Mouse (Mus musculus): ENCODE results near the gene Phox2b.

Phox2b gene

DNA sequence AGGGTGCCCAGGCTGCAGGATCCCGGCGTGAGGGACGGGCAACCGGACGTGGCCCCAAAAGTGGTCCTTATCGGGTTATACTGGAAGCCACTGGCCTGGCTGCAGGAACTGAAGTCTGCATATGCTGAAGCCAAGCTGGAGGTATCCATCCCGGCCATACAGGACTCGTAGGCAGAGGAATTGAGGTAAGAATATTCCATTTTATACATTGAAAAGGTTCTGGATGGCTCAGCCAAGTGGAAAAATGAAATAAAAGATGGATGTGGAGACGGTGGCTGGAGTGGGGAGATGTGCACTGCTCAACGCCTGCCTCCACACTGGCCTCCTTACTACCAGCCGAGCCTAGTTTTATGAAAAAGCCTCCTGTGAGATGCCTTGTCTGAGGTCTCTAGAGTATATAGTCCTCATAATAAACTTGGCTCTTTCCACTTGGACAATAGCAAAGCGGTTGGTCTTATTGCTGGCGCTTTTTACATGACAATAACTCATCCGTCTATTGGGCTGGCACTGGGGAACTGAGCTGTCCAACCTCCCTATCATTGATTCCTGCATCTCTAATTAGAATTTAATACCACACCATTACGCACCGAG lies at the start of gene Phox2b:
Phox2b (minus strand) TSS at position 569 of the 591 bp plus-strand sequence.
- DNase-seq (ENCODE audit: low spot score) = peak; percentile 12

DNA sequence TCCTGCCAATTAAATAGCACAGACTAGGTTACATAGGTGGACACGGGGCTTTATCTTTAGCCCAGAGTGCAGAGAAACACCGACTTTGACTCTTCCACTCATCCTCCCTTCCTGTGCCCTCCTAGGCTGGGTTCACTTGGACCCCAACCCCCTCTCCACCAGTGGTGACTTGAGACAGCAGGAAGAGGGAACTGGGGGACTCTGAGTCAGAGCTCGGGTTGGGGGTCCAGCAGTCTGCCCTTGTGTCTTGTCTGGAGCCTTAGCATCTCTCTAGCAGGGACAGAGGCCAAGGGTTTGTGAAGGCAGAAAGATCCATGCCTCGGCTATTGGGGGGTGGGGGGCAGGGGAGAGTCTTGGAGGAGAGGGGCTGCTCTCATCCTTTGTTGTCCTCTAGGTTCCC lies 43.5 kb upstream of the Phox2b start:
- no peak for DNase-seq (ENCODE audit: low spot score)

DNA sequence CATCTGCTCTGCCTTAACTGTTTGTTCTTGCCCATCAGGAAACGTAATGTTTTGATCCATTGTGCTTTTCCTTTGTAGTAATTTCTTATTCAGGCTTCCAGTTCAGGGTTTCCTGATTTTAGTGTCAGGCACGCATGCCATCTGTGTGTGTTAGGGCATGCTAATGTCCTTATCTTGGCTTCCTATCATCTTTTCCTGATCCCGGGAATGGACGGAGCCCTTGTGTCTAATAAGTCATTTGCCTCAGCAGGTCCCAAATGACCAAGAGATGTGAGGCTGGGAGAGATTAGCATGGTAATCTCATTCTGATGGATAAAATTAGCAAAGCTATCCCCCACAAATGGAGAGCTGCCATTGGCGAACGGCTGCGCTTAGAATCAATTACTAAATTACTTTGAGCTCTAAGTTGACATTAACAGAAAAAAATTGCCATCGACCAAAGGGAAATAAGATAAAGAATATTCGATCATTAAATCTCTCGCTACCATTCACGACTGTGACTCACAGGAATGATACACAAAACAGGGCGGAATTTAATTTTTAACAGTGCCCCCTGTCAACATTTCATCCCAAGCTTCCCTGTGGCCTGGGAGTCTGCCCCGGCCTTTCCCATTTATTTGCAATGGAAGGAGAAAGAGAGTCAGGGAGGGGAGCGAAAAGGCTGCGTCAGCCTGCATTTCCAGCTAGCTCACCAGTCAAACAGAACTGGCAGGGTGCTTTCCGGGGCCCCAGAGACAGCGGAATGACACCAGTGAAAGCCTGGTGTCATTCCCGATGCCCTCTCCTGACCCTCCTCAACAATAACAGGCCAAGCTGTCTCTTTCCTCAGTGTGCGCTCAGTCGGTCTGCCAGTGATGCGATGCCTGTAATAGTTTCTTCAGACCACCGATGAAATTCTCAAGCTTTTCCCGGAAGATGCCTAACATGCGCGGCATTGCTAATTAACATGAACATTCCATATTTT lies 40.2 kb upstream of the Phox2b start:
- no peak for DNase-seq (ENCODE audit: low spot score)

DNA sequence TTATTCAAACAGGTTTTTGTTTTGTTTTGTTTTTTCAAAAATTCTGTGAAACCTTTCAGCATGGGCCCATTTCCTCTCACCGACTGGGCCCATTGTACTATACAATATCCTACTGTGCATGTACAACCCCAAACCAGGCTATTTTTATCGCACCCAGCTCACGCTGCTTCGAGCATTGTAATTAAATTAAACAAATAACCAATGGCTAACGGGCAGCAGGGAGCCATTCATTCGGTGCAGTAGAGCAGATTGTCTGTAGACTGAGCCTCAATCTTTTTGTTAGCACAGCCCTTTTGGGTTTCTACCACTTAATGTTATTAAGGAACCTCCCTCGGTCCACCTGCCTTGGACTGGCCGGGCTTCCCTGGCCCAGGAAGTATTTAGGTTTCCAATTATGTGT lies 39.5 kb upstream of the Phox2b start:
- DNase-seq (ENCODE audit: low spot score) = no peak

DNA sequence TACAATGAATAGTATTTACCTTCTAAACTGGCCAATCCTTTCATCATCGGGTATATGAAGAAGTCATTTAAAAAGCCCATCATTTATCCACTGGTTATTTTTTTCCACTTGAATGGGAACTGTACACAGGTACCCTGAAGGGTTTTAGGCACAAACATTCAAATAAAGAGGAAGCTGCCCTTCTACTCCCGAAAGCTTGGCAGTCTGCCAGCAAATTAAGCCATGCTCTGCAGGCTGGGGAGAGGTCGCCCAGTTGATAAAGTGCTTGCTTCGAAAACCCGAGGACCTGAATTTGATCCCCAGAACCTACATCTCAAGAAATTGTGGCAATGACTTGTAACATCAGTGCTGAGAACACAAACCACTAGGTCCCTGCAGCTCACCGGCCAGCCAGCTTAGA lies 35.6 kb upstream of the Phox2b start:
- no peak for DNase-seq (ENCODE audit: low spot score)

DNA sequence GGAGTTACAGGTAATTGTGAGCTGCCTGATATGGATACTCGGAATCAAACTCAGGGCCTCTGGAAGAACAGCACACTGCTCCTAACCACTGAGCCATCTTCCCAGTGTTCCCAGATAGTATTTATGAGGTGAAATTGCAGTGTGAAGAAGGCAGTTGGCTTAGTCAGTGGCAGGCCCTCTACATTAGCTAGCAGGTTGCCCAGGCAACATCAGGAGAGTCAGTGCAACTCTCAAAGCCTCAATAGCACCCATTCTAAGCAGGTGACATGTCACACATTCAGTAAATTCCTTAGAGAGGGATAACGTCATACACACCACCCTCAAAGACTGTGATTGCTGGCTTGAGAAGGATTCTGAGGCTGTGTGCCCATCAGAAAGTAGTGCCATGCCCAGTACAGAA lies 32.6 kb upstream of the Phox2b start:
- no peak for DNase-seq (ENCODE audit: low spot score)

DNA sequence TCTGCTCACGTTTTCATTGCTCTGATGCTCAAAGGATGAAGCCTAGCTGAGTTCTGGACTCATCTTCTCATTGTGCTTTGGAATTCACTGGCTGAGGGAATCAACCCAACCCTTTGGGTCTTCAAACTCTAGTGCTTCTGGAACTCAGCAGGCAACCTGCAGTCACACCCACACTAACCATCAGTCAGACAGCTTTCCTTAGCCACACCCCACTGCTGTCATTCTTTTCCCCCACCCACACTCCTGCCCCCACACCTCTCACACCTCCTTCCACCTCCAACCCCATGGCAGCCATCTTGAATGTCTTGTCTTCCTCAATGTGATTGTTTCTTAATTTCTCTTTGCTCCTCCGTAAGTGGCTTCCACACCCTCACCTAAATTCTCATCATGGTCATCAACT lies 7.2 kb upstream of the Phox2b start:
- no peak for DNase-seq (ENCODE audit: low spot score)

DNA sequence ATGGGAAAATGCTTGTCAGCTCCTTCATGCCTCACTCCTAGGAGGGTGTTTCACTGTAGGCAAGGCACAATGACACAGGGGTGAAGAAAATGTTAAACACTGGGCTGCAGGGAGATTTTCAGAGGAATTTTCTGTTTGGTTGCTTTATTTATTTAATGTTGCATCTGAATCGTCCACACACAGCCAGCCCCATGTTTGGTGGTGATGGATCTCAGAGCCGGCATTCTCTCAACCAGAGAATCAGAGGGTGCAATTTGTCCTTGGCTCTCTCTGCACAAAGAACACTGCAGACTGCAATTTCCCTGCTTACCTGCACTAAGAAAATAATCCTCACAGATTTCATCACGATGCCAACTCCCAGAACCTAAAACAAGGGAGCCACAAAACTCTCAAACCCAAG lies 3.9 kb upstream of the Phox2b start:
- no peak for DNase-seq (ENCODE audit: low spot score)

DNA sequence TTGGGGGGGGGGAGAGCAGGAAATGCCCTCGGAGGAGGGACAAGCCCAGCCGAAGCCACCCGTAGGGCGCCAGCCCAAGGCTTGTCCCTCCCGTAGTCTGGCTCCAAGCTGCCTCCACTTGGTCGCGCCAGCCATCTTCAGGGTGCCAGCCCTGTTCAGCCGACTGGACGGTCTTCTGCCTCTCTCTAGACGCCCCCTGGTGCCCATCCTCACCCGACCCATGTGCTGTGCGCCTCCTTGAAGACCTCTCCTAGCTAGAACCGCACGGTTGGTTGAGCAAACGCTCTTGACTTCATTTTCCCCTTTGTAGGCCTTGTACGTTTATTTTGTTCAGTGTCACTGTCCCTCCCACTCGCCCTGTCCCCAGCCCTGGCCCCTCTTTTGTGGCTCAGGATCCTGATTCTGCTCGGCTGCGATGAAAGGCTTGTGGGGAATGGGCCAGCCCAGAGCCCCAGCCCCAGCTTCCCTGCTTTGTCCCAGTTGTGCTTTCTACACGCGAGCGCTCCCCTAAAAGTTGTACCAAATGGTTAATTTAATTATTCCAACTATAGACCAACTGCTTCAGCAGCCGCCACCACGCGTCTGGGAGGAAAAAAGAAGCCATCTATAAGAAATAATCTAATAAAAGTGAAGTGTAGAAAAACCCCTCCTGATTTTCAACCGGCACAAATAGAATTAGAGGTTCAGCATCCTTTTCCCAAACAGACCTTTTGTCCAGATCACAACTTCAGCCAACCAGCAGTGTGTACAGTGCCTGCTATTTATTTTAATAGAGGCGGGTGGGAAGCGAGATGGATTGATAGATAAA lies 2.9 kb upstream of the Phox2b start:
- peak; percentile 22 for DNase-seq (ENCODE audit: low spot score)

DNA sequence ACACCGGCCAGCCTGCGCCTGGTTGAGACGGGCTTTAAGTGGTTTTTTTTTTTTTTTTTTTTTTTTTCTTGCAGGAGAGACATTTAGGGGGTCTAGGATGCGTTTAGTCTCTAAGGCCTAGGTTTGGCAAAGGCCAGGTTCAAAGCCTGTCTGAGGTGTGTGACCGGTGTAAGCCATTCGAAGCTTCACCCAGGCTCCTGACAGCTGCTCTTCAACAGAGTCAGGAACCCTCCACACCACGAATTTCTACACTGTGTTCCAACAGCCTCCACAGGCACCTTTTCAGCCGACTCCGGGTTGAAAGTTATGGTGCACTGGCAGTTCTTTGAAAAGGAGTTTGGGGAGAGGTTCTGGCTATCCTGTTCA lies 2.3 kb upstream of the Phox2b start:
- no peak for DNase-seq (ENCODE audit: low spot score)

DNA sequence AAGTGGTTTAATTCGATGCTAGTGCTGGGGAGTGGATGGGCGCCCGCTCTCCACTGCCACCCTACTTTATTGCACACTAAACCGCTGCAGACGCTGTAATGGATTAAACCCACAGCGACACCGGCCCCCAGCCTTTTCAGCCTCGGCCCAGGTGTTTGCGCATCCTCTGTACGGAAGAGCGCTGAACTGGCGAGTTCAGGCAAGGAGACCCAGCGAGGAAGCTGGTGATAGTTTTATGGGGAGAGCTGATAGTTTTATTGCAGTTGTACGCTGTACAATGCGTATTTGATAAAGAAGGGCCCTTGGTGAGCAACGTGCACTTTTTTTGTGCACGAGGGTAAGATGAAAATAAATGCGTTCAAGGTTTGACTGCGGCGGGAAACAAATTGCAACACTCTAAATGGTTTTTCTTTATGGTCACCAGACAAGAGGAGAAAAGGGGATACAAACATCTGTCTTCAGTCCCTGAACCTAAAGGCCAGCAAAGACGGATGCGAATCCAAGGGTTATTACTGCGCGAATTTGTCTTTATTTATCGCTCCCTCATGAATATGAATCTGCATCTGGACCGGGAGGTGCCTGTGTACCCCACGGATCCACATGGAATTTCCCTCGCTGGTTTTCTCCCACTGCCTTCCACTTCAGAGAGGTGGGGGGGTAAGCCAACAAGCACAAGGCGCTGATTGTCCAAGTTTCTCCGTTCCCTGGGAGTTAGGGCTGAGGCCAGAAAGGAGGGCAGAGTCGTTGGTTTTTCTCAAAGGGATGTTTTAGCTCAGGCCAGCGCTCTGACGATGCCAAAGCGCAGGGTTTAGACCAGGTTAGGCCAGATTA lies 1.7 kb upstream of the Phox2b start:
- no peak for DNase-seq (ENCODE audit: low spot score)

DNA sequence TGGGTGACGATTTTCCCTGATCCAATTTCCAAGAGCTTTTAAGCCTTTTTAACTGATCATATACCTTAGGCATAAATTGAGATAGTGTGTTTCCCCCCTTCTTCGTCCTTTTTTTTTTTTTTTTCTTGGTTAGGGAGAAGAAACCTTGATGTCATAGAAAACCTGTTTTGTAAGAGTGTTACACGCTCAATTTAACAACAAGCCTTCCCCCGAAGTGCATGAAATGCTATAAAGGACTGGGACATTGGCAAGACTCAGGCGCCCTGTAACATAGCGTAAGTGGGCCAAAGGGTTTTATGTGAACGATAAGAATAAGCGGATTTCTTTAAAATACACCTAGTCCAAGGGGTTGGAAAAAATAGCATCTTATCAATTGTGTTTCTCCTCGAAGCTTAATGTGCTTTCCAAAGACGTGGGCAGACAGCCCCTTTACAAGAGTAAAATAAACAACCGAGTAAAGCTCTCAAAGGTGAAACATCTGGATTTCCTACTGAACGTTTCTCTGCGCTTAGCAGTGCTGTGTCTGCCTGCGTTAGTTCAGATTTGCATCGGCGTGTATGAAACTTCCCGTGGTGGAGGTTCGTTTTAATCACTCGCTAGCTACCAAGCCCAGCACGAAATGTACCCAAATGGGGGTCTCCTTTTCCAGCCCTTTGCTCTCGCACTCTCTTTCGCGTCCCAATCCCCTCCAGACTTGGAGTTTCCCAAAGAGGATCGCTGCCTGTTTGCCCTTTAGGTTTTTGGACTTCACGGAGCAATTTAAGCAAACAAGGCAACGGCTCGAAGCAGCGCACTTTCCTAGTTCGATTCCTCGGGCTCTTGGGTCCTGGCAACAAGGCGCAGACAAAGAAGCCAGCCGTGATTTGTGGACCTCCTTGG lies 531 bp upstream of the Phox2b start:
- DNase-seq (ENCODE audit: low spot score) = peak; percentile 17

DNA sequence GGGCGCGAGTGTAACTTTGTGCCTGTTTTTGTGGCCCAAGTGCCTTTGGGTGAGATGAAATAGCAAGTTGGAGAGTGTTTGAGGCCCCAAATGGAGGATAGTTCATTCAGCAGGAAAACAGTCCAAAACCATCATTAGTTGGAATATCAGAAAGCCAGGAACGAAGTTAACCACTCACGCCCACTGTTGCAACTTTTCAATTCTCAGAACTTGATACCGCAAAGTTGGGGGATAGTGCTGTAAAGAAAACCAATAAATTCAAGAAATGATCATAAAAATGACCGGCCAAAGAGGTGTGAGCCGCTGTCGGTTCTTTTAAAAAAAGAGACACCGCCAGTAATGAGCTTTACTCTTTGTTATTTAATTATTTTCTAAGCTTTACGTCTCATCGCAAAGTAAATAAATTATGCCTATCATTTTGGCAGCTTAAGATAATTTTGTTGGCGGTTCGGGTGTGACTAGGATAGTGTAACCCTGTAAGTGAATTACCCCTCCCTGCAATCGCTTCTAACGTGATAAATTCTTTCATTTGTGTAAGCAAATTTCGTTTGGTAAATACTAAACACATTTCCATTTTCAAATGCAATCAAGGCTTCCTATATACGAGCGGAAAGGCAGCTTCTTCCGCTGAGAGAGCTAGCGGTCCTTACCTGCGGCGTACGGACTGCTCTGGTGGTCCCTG lies 909 bp downstream of the Phox2b start:
- no peak for DNase-seq (ENCODE audit: low spot score)

DNA sequence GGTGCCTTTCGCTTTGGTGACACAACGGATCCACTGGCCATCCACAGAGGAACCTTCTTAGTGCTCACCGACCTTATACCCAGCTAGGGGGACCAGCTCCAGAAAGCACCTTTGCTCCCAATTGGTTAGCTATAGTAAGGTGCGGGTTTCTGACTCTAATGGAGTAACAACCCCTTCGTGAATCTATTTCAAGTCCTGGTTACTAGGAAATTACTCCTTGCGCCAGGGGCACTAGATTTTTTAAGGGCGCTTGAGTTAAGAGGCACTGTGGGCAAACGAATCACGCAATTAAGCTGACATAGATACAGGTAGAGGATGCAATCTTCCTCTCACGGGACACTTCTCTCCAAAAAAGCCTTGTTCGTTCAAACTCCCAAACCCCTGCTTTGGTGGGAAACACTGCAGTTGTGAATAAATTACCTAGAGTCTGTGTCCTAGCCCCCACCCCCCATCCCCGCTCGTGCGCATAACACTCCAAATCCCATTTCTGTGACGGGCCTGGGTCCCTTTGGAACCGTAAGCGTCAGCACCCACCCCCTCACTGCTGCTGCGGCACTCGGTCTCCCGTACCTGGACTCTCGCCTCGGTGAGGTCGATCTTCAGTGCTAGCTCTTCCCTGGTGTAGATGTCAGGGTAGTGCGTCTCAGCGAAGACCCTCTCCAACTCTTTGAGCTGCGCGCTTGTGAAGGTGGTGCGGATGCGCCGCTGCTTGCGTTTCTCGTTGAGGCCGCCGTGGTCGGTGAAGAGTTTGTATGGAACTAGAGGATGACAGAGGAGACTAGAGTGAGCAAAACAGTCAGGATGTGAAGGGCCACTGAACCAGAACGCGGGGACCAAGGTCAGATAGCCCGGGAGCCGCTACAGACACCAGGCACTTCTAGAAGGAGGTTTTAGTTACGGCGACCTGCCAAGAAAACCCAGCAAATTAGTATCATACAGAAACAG lies 1.7 kb downstream of the Phox2b start:
- DNase-seq (ENCODE audit: low spot score) = peak; percentile 21

DNA sequence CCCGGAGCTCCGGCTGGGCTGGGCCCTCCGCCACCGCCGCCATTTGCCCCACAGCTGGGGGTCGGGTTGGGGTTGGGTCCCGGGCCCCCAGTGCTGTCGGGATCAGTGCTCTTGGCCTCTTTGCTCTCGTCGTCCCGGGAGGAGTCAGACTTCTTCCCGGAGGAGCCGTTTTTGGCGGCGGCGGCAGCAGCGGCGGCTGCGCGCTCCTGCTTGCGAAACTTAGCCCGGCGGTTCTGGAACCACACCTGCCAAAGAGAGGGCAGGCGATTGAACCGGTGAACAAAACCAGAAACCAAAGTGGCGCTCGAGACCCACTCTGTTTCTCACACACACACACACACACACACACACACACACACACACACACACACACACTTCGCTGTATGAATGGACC lies 2.7 kb downstream of the Phox2b start:
- DNase-seq (ENCODE audit: low spot score) = peak; percentile 49

DNA sequence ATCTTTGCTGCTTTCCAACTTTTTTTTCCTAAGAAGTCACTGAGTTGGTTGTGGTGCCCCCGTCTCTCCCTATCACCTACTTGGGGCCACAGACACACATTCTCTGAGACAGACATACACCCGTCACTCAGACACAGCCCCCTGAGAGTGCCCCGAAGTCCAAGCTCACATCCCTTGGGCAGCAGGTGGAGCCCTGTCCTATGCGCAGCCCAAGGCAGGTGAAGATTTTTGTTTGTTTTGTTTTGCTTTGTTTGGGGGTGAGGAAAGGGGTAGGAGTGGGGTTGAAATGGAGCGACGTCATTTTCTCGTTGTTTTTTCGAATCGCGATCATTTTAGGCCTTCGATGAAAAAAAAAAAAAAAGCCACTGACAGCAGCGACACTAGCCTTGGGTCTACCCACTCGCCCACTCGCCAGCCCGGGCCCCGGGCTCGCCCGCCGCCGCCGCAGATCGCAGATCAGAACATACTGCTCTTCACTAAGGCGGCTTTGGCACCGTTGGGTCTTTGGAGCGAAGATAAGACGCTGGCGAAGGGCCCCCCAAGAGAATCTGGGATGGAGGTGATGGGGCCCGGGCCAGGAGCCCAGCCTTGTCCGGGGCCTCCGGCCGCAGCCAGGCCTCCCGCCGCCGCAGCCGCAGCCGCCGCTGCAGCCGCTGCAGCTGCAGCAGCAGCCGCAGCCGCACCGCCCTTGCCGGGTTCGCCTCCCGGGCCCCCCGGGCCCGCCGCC lies 3.3 kb downstream of the Phox2b start:
- peak; percentile 10 for DNase-seq (ENCODE audit: low spot score)

DNA sequence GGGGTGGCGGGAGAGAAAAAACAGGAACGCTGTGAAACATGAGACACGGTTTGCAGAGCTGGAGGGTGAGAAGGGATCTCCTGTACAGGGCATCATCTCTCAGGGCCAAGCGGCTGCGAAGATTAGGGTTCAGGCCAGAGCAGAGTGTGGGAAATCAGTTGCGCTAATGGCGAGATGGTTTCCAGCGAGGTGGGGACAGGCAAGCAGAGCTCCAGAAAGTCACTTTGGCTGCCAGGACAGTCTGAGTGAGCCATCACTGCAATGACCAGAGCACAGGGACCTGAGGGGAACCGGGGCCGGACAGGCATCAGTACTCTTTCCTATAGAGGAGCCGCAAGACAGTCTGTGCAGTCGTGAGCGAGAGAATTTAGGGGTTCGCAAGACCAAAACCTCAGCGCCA lies 3.9 kb downstream of the Phox2b start:
- peak; percentile 10 for DNase-seq (ENCODE audit: low spot score)

DNA sequence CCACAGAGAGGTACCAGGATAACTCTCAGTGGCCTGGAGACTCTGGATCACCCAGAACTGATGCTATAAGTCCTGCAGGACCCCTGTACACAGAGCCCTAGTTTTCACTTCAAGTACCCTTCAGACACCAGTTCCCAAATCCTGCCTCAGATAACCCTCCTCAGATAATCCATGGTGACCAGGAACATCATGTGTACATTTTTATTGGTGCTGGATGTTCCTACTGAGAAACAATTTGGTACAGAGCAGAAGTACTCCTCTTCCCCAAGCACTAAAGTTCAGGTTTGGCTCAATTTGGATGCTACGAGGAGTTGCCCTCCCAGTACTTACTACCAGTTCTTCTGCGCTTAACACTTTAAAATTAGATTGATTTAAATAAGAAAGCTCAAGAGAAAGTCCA lies 5.1 kb downstream of the Phox2b start:
- DNase-seq (ENCODE audit: low spot score) = no peak
